Mouse (Mus musculus): ENCODE data around the gene Lrrn4cl. TPM values are rescaled to one million over a fixed set of nuclear protein-coding genes. Genes with fewer than 3 reads are reported as not detected.

Gene Lrrn4cl
- total RNA-seq (2023) = 0.91 TPM

DNA sequence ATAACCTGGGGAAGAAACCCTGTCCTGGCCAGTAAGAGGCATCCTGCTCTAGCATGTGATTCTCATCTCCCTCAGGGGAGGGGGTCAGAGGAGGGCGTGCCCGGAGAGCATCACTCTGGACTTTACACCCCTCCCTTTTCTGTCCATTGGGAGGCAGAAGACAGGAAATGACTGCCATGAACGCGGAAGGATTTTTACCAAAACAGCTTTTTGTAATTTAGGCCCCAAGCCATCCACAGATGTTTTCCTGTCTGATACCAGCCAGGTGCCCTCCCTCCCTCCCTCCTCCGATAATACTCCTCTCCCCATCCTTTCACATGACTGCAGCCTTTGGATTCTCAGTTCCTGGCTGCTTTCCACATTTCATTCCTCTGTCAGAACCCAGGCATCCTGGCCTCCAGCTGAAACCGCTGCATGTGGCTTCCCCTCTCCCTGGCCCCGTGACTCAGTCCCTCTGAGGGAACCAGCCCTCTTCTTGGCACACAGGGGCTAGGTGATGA, at the start of gene Lrrn4cl:
TSS of gene Lrrn4cl (plus strand) at position 367 of the 500 bp plus-strand sequence.

DNA sequence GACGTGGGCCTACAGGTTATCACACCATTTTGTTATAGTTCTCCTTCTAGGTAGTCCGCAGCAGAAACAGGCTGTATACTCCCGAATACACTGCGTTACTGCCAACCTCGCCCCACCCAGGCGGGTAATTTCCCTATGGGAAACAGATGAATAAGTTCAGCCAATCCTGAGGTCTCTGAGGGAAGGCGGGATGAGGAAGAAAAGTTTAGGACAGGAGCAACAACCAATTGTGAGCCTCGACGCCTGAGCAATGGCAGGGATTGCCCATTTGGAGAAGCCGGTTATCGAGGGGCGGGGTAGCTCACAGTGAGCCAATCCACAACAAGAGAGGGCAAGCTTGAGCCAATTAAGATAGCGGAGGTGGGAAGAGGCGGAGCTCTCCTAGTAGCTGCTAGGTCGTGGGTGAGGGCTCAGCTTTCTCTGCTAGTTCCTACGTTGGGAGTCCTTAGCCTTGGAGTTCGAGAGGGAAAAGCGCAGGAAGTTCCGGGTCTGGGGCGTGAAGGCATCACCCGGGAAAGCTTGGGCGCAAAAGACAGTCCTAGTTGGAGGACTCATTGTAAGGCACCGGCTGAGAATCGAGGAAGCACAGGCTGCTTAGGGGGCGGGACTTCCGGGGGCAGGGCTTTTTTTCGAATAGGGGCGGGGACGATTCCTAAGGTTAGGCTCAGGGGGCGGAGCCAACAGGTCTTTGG, 48.3 kb upstream of the Lrrn4cl start, which contains the start of gene Zbtb3:
TSS of gene Zbtb3 (plus strand) at position 426 of the 692 bp plus-strand sequence.

GRCm38 (mm10) chr19:8818801-8819595, 31.6 kb upstream of the Lrrn4cl start, which contains the start of gene Ttc9c:
Ttc9c (minus strand) TSS chr19:8819333.

GRCm38 (mm10) chr19:8819596-8820423, 30.8 kb upstream of the Lrrn4cl start, which contains the start of gene Hnrnpul2:
Hnrnpul2 (plus strand) TSS chr19:8820010.

GRCm38 (mm10) chr19:8829660-8830059, 20.9 kb upstream of the Lrrn4cl start, which contains the start of gene AC129217.1:
AC129217.1 (plus strand) TSS chr19:8829773.

DNA sequence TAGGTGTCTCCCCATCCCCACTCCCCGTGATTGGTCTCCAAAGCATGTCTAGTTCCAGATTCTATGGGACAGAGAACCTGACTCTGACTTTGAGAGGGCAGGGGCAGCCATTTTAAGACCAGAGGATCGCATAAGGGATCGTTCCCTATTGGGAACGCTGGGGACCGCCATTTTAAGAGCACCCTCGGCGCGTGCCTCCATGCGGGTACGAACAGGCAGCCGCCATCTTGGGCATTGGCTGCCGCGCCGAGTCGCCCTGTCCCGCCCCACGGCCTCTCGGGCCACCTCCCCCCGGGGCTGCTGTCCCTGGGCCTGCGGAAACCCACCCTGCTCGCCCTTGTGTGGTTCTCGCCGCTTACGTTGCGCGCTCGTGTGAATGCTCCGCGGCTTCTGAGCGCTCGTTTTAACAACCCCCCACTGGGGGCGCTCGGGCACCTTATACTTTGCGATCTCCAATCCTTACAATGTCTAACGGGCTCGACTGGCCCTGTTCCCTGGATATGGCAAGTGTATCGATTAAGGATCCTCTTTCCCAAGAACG, 13.2 kb upstream of the Lrrn4cl start, which contains the start of gene Bscl2:
TSS of gene Bscl2 (plus strand) at position 217 of the 541 bp plus-strand sequence.

DNA sequence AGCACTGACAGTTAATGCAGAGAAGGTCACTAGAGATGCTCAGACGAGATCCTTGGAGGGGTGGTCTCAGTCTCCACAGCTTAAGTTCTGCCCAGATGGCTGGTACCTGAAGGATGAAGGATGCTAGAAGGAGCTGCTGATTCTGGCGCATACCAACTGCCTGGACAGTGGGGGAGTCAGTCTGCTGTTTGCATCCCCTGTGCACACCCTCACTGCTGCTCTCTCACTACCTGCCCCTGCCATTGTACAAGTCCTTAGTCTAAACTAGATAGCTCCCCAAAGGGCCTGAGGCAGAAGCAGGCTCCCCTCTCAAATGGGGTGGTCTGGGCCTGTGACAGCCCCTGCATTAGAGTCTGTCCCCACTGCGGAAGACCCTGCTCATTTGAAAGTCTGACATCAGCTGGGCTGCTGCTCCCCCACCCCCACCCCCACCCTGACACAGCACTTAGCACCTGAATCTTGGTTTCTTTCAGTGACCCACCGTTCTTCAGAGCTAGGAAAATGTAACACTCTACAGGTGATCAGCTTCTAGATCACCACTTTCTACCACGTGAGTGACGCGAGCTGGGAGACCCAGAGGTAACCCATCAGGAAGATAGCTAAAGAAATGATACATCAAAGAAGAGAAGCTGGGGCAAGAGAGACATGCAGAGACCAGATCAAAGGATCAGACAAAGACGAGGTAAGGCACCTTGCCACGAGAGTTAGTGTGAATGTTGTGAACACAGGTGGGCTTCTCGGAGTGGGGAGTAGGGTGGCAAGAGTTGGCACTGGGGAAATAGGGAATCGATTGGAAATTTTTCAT, 11.3 kb upstream of the Lrrn4cl start, which contains the start of gene Gng3:
TSS of gene Gng3 (minus strand) at position 92 of the 805 bp plus-strand sequence.

DNA sequence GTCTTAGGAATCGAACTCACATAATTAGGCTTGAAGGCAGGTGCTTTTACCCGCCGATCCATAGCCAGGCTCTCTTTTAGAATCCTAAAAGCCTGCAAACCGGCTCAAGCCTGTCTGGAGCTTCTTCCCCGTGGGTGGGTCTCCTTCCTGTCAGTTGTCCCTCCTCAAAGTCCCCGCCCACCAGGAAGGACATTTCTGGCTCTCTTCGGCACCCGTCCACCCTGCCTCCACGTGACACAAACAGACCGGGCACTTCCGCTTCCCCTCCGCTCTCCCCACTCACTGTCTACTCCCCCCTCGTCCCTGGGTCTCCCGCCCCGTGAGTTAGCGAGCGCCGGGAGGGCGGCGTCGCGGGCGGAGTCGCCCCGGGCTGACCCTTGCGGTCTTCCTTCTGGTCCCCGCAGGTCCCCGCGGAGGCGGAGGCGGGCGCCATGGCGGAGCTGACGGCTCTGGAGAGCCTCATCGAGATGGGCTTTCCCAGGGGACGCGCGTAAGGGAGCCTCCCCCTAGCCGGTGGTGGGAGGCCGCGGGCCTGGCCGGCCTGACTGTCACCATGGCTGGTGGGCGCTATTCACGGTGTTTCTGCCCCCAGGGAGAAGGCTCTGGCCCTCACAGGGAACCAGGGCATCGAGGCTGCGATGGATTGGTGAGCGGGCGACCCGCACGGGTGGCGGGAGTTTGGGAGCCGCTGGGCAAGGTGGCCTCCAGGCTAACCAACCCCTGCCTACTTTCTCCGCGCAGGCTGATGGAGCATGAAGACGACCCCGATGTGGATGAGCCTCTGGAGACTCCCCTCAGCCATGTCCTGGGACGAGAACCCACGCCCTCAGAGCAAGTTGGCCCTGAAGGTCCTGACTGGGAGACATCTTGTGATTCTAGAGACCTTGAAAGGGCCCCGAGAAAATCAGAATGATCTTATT, 21.0 kb downstream of the Lrrn4cl start, which contains the start of gene Ubxn1:
TSS of gene Ubxn1 (plus strand) at position 230 of the 920 bp plus-strand sequence.

GRCm38 (mm10) chr19:8880311-8881033, 29.9 kb downstream of the Lrrn4cl start, which contains the start of gene Uqcc3:
Uqcc3 (minus strand) TSS chr19:8880923.

GRCm38 (mm10) chr19:8883616-8884015, 33.0 kb downstream of the Lrrn4cl start, which contains the start of the genes Lbhd1 and Gm49403:
Lbhd1 (plus strand) TSS chr19:8883732.
Gm49403 (plus strand) TSS chr19:8883930.

GRCm38 (mm10) chr19:8888511-8889385, 38.2 kb downstream of the Lrrn4cl start, which contains the start of the genes 1810009A15Rik and Gm49416:
1810009A15Rik (plus strand) TSS chr19:8888853.
Gm49416 (plus strand) TSS chr19:8888926.

DNA sequence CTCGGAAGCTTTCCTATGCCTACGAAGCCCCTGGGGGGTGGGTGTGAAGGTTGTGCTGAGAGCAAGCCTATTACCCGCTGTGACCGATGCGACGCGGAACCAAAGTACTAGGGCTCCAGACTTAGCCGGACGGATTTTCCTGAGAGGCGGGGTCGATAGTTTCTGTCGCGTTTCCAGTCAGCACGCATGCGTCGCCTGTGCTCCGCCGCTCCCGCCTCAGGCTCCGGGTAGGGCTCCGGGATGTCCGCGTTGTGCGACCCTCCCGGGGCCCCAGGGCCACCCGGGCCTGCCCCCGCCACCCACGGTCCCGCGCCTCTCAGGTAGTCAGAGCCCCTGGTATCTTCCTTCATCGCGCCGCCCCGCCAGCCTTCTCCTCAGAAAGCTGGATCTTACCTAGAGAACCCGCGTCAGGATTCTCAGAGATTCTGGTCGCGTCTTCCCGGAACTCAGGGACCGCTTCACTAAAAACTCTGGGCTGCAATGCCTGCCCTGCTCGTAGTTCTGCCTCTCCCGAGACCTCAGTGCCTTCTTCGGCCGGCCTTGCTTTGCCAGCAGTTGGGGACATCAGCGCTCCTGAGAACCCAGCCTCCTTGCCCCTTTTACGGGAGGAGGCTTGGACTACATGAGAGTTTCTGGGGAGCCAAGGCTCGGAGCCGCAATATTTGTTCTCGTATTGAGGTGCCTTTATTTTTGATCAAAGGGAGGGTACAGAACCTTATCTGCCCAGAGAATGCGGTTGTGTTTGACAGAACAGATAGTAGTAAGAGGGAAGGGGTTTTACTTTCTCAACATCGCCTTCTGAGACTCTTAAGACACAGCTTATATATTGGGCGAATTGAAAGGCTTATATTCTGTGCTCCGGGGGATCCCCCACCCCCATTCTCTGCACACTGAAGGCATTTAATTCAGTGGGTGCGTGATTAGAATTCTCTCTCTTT, 42.5 kb downstream of the Lrrn4cl start, which contains the start of gene Ints5:
TSS of gene Ints5 (plus strand) at position 177 of the 938 bp plus-strand sequence.

DNA sequence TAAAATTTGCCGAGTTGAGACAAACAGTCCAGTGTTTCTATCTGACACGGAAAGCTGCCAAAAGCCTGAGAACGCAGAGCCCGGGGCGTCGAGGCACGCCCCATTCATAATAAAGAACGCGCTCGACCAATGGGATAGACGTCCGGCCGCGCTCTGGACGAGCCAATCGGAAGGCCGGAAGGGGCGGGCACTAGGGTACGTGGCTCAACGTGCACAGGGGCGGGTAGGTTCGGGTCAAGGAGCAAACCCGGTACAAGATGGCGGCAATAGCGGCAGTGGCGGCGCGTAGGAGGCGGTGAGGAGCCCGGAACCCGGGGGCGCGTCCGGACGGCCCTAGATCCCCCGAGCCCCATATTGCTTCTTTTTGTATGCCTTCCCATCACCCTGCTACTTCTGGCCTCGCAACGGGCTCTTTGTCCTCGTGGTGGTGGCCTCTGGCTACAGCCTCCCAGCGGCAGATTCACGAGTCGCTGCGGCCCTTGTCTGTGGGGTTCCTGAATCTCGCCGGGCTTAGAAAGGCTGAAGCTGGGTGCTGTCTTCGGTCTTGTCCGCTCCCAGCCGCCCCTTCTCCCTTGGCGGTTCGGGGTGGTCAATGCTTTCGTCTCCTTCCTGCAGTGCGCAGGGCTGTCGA, 47.4 kb downstream of the Lrrn4cl start, which contains the start of gene Ganab:
TSS of gene Ganab (plus strand) at position 207 of the 631 bp plus-strand sequence.

